Mouse (Mus musculus) stomach, embryonic 14.5 days (tissue): ENCODE results near the gene Olfr434. TPM values are rescaled to one million over a fixed set of nuclear protein-coding genes. Genes with fewer than 3 reads are reported as not detected.
"Not testable (repeated sequence)": the region's sequence is repeated elsewhere in the genome, so short reads cannot be mapped to it uniquely, and the experiment has no call there.

Experiments used
- ATAC-seq: fragments of 200-750 bp; cut with Nextera tagmentation; 2 replicates; pipeline ENCODE4 v1.8.0; 2017; ENCODE audit warnings: low read depth, moderate TSS enrichment; ENCODE audit not compliant: insufficient number of reproducible peaks, insufficient read depth, low FRiP score
- H3K27ac ChIP-seq: fragments of 300-500 bp; sonication (generic); 2 replicates; pipeline ENCODE4 v1.5.1; 2014; ENCODE audit warnings: mild to moderate bottlenecking, low read length, moderate library complexity, mixed read lengths
- H3K27me3 ChIP-seq: fragments of 300-500 bp; sonication (generic); 2 replicates; pipeline ENCODE4 v1.6.1; 2014; ENCODE audit warnings: low read length, control low read depth, mixed read lengths; ENCODE audit not compliant: control insufficient read depth, insufficient read depth
- H3K36me3 ChIP-seq: fragments of 300-500 bp; sonication (generic); 2 replicates; pipeline ENCODE4 v1.6.1; 2014; ENCODE audit warnings: mild to moderate bottlenecking, control low read depth, low read length, moderate library complexity, mixed read lengths; ENCODE audit not compliant: control insufficient read depth, insufficient read depth
- H3K4me1 ChIP-seq: fragments of 300-500 bp; sonication (generic); 2 replicates; pipeline ENCODE4 v1.6.1; 2014; ENCODE audit warnings: low read length, control low read depth, mixed read lengths; ENCODE audit not compliant: control insufficient read depth, insufficient read depth
- H3K4me2 ChIP-seq: fragments of 300-500 bp; sonication (generic); replicated peaks from 2 replicates; pipeline ENCODE4 v1.6.1; 2014; ENCODE audit warnings: low read depth, low read length, control low read depth
- H3K4me3 ChIP-seq: fragments of 300-500 bp; sonication (generic); 2 replicates; pipeline ENCODE4 v1.5.1; 2014; ENCODE audit warnings: low read depth, low read length, control low read depth
- H3K9ac ChIP-seq: fragments of 300-500 bp; sonication (generic); replicated peaks from 2 replicates; pipeline ENCODE4 v1.6.1; 2014; ENCODE audit warnings: low read depth, mild to moderate bottlenecking, control low read depth, low read length, moderate library complexity, mixed read lengths
- H3K9me3 ChIP-seq: fragments of 300-500 bp; sonication (generic); 2 replicates; pipeline ENCODE4 v1.6.1; 2016; ENCODE audit warnings: low read depth, low read length, control low read depth; ENCODE audit not compliant: control insufficient read depth
- WGBS: fragments of 180-500 bp; shearing (Covaris S2); extraction: QIAGEN DNeasy Blood & Tissue Kit; methylation state at CpG from one replicate; pipeline ENCODE4 v1.1.7; 2014; 5-methylcytosine and 5-hydroxymethylcytosine counted together
- polyA plus RNA-seq: library from polyadenylated mRNA; unstranded; fragments of >200 nt; fragmentation: Nextera tagmentation; extraction: Ambion mirVana; gene quantifications from 2 replicates; pipeline ENCODE4 v1.2.1, GENCODE M21; 2014

Olfr434 gene
- not detected in 2 replicates for polyA plus RNA-seq

DNA sequence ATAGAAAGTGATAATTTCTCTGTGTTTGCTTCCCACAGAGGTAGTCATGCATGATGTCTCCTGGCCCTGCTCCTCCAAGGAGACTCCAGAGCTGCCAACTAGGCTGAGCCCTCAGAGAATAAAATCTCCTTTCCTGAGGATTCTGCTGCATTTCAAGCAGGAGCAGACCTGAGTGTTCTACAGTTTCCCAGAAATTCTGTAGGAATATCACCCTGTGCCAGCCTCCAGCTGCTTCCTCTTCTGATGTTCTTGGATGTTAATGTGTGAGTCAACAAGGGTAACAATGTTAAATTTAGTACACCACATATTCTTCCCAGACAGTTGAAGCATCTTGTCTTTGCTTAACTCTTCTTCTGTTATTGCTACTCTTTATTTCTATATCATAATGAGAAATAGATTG, at the start of gene Olfr434:
Gene Olfr434 (plus strand): TSS at position 149 of the 400 bp plus-strand sequence.
- H3K4me3 ChIP-seq, H3K4me2 ChIP-seq, H3K4me1 ChIP-seq, H3K36me3 ChIP-seq, H3K27ac ChIP-seq, H3K27me3 ChIP-seq, H3K9me3 ChIP-seq, H3K9ac ChIP-seq, ATAC-seq: not testable (repeated sequence)

DNA sequence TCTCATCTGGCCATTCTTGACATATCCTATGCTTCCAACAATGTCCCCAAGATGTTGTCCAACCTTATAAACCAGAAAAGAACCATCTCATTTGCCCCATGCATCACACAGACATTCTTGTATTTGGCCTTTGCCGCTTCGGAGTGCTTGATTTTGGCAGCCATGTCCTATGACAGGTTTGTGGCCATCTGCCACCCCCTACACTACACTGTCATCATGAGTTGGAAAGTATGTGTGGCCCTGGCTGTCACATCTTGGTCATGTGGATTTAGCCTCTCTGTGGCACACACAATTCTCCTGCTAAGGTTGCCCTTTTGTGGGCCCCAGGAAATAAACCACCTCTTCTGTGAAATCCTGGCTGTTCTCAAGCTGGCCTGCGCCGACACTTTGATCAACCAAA, 45.6 kb upstream of the Olfr434 start:
- Histone ChIP-seq H3K4me2 (no peak overlapping the region), H3K4me3 (no peak overlapping the region), H3K4me1 (no peaks in the 10 kb centered on the region), H3K36me3 (no peaks in the 10 kb centered on the region), H3K9ac (no peak overlapping the region), H3K27me3 (no peaks in the 10 kb centered on the region), H3K9me3 (no peaks in the 10 kb centered on the region), H3K27ac (no peak overlapping the region)
- WGBS, result 95% methylated on average over 4 of the region's 4 CpGs
- ATAC-seq, result no peak

DNA sequence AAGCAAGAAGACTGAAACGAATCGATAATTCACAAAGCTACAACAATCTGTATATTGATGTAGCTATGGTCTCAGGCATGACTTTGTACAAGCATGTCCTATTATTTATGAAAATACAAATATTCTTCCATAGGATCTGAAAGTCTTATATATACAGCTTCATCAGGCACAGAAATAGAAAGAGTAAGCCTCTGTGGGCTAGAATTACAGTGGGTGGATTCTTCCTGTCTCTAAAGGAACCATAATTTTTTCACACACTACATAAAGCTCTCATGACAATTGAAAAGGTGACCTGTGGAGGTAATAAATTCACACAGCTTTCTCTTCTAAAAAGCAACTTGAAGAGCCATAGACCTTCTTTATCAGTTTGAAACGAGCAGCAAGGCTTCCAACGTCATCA, 41.0 kb upstream of the Olfr434 start, which contains the start of gene Olfr13:
Gene Olfr13 (plus strand): TSS at position 301 of the 400 bp plus-strand sequence.
- 53% methylated on average over 4 of the region's 4 CpGs for WGBS
- Histone ChIP-seq H3K27ac (no peak within 1 kb of the TSS), H3K9me3 (no peaks in the 10 kb centered on the region), H3K27me3 (no peaks in the 10 kb centered on the region), H3K9ac (no peak within 1 kb of the TSS), H3K4me2 (no peak within 1 kb of the TSS), H3K4me3 (no peak within 1 kb of the TSS), H3K36me3 (no peaks in the 10 kb centered on the region), H3K4me1 (no peaks in the 10 kb centered on the region)
- no peak for ATAC-seq

DNA sequence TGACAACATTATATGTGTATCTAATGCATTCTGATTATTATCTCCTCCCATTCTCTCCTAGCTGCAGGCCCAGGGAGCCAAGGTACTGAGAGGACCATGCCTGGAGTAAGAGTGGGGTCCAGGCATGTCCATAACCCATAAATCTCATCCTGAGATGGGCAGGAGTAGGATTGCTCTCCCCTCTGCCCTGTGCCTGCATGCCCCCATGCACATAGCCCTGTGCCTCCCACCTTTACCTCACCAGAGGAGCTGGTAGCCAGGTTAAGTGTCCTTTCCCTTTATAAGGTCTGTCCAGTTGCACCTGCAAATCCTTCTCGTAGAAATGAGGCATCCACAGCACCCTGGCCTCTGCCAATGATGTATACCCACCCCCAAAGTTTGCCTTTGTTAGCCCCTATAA, 34.7 kb upstream of the Olfr434 start:
- Histone ChIP-seq H3K4me3 (no peak overlapping the region), H3K9ac (no peak overlapping the region), H3K27me3 (no peaks in the 10 kb centered on the region), H3K4me1 (no peaks in the 10 kb centered on the region), H3K36me3 (no peaks in the 10 kb centered on the region), H3K4me2 (no peak overlapping the region), H3K9me3 (no peaks in the 10 kb centered on the region), H3K27ac (no peak overlapping the region)
- WGBS, result 65% methylated on average over 1 of the region's 1 CpGs
- ATAC-seq, result no peak

DNA sequence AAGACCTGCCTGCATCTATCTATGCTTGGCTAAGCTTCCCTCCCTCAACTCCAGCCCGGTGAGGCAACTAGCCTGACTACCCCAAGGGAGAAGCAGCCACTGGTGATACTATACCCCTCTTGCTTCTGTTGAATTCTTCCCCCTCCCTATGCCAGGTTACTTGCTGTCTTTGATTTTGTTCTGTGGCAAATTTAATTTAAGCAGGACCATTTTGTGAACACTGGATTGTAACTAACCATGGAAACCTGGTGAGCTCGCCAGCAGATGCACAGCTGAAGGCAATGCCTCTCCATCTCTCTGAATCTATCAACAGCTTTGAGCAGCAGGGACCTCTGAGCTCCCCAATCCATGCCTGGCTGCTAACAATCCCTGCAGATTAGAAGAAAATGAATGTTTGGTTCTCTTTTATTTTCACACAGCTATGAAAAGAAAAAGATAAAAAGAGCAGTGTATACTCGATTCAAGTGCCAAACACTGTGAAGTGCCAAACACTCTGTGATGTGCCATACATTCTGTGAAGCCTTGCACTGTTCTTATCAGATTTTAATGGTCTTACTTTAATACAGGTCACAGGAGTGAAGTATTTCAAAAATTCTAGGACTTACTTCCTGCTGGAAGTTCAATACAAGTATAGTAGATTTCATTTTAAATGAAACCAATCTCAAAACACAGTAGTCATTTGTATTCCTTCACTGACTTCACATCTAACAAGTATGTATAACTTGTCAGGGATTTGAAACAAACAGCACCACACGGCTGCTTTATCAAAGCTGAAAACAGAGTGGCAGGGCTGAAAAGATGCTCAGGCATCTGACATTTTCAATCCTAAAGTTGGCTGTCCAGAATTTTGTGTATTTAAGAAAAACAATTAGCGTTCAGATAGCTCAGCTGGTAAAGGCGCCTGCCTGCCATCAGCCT, 34.0 kb upstream of the Olfr434 start:
- 55% methylated on average over 6 of the region's 6 CpGs for WGBS
- H3K9me3 ChIP-seq, result no peaks in the 10 kb centered on the region
- no peak for ATAC-seq
- no peaks in the 10 kb centered on the region for H3K4me1 ChIP-seq
- no peak overlapping the region for H3K4me2 ChIP-seq
- no peak overlapping the region for H3K9ac ChIP-seq
- H3K36me3 ChIP-seq, result no peaks in the 10 kb centered on the region
- H3K27me3 ChIP-seq, result no peaks in the 10 kb centered on the region
- H3K4me3 ChIP-seq, result no peak overlapping the region
- H3K27ac ChIP-seq, result no peak overlapping the region

DNA sequence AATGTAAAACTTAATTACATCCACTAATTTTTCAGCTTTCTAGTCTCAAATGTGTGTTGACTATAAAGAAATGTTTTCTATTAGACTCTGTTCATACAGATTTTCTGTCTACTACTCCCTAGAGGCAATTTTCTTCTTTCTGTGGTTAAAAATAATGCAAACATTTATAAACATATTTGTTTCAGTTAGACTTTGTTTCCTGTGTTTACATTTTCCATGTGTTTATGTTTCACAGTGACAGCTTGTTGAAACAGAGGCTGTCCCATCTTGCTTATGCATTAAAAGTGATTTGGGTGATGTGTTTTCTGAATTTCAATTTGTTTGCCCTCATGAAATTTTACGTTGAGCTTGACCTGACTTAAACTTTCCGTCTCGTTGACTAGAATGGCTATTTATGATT, 21.8 kb upstream of the Olfr434 start:
- Histone ChIP-seq H3K4me2 (no peak overlapping the region), H3K36me3 (no peaks in the 10 kb centered on the region), H3K9ac (no peak overlapping the region), H3K27ac (no peak overlapping the region), H3K4me3 (no peak overlapping the region), H3K27me3 (no peaks in the 10 kb centered on the region), H3K4me1 (no peaks in the 10 kb centered on the region), H3K9me3 (no peaks in the 10 kb centered on the region)
- no peak for ATAC-seq
- 42% methylated on average over 3 of the region's 3 CpGs for WGBS

DNA sequence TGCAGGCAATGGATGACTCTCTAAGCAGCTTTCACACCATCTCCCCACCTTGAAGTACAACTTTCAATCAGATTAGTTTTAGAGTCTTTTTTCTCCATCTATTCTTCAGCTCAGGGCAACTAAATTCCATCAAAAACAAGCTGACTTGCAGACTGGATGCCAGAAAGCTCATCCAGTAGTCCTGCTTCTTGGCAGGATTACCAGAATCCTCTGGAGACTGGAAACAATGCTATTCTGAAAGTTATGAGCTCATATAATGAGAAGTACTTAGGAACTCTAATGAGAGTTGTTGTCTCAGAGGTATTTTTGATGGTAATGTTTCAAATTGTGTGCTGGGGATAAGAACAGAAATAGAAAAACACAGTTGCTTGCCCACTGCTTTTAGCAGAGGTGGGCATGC, 16.0 kb upstream of the Olfr434 start, which contains the start of gene Olfr435:
Gene Olfr435 (plus strand): TSS at position 366 of the 400 bp plus-strand sequence.
- no peaks in the 10 kb centered on the region for H3K36me3 ChIP-seq
- H3K27ac ChIP-seq, result no peak within 1 kb of the TSS
- no peak for ATAC-seq

DNA sequence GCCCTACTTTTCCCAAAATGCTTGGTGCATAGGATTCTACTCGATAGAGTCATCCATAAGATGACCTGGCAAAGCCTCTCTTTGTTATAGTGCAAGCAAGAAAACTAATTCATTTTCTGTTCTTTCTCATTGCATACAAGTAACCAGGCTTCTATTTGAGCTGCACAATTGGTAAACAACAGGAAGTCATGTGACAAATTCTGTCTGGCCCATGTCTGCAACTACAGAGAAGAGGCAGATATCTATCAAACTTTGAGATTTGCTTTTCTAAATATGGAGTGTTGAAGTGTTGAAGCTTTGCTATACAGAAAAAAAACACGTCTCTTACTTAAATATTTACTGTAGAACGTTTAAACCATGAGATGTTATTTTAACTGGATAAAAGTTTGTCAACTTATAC, 14.7 kb upstream of the Olfr434 start:
- WGBS, result 49% methylated on average over 3 of the region's 3 CpGs
- ATAC-seq, result no peak

More for the DNA sequence above, 16.0 kb upstream of the Olfr434 start, which contains the start of gene Olfr435:
- Histone ChIP-seq H3K27me3 (no peaks in the 10 kb centered on the region), H3K4me1 (no peaks in the 10 kb centered on the region), H3K9ac (no peak within 1 kb of the TSS), H3K4me2 (no peak within 1 kb of the TSS), H3K4me3 (no peak within 1 kb of the TSS), H3K9me3 (no peaks in the 10 kb centered on the region)

More for the DNA sequence above, 14.7 kb upstream of the Olfr434 start:
- Histone ChIP-seq H3K9ac (no peak overlapping the region), H3K4me1 (no peaks in the 10 kb centered on the region), H3K27me3 (no peaks in the 10 kb centered on the region), H3K36me3 (no peaks in the 10 kb centered on the region), H3K4me2 (no peak overlapping the region), H3K9me3 (no peaks in the 10 kb centered on the region), H3K27ac (no peak overlapping the region), H3K4me3 (no peak overlapping the region)
